Mouse (Mus musculus) ES-Bruce4 (cell line): Measurements from ENCODE around the gene Bdh1. TPM values are rescaled to one million over a fixed set of nuclear protein-coding genes. Genes with fewer than 3 reads are reported as not detected.

Experiments used
- H3K27ac ChIP-seq: 2 replicates; pipeline ENCODE4 v1.5.1; 2012; ENCODE audit warnings: low read length, inconsistent platforms; ENCODE audit not compliant: insufficient read depth
- H3K27me3 ChIP-seq: 2 replicates; pipeline ENCODE4 v1.6.1; 2012; ENCODE audit warnings: mild to moderate bottlenecking, low read length, inconsistent platforms; ENCODE audit not compliant: control insufficient read depth, poor library complexity, insufficient read depth, severe bottlenecking
- H3K36me3 ChIP-seq: 2 replicates; pipeline ENCODE4 v1.6.1; 2012; ENCODE audit warnings: inconsistent platforms, mild to moderate bottlenecking, low read length, moderate library complexity; ENCODE audit not compliant: control insufficient read depth, poor library complexity, insufficient read depth, severe bottlenecking
- H3K4me1 ChIP-seq: one replicate; pipeline ENCODE4 v1.8.1; 2011; ENCODE audit warnings: low read length; ENCODE audit not compliant: control insufficient read depth, insufficient read depth
- H3K4me3 ChIP-seq: 2 replicates; pipeline ENCODE4 v1.5.1; 2011; ENCODE audit warnings: low read depth, mild to moderate bottlenecking, low read length
- H3K9ac ChIP-seq: 2 replicates; pipeline ENCODE4 v1.6.1; 2012; ENCODE audit warnings: low read depth, mild to moderate bottlenecking, inconsistent platforms; ENCODE audit not compliant: poor library complexity, severe bottlenecking
- H3K9me3 ChIP-seq: replicated peaks from 2 replicates; pipeline ENCODE4 v1.6.1; 2012; ENCODE audit warnings: mild to moderate bottlenecking, low read length, inconsistent platforms; ENCODE audit not compliant: control insufficient read depth, poor library complexity, insufficient read depth, severe bottlenecking
- CTCF ChIP-seq: IDR thresholded peaks from one replicate; pipeline ENCODE4 v1.8.1; 2011; ENCODE audit warnings: low read depth, low read length
- EP300 ChIP-seq: IDR thresholded peaks from 2 replicates; pipeline ENCODE4 v1.6.1; 2011; ENCODE audit warnings: low read depth, low read length; ENCODE audit not compliant: insufficient read depth
- POLR2A ChIP-seq: IDR thresholded peaks from one replicate; pipeline ENCODE4 v1.8.1; 2011; ENCODE audit warnings: low read length; ENCODE audit not compliant: insufficient read depth
- polyA plus RNA-seq: library from polyadenylated mRNA; stranded (reverse); fragments of >200 nt; gene quantifications from 2 replicates; pipeline ENCODE4 v1.2.4, GENCODE M21; 2011; ENCODE audit warnings: low read depth; ENCODE audit not compliant: missing spikeins, insufficient read depth, insufficient read length

The Bdh1 gene
- polyA plus RNA-seq, 1 experiment, result 14.4 TPM

DNA sequence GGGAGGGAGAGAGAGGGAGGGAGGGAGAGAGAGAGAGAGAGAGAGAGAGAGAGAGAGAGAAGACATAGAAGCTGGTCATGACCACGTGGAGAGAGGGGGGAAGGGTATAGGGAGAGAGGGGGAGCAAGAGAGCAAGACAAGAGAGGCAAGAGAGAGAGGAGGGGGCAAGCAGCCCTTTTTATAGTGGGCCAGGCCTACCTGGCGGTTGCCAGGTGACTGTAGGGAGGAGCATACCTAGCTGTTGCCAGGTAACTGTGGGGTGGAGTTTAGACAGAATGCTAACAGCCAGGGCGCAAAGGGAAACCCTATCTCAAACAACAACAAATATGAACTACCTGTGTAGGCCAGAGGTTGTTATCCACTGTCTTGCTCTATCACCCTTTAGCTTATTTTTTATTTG, 8.3 kb upstream of the Bdh1 start:
- TF ChIP-seq POLR2A, result no peak
- TF ChIP-seq CTCF, result no peak
- no peak for TF ChIP-seq EP300
- H3K27me3 ChIP-seq, result no peaks in the 10 kb centered on the region
- peaks cover 4% of the 10 kb centered on the region for H3K4me1 ChIP-seq
- H3K4me3 ChIP-seq, result no peak overlapping the region
- H3K9ac ChIP-seq, result no peak overlapping the region
- no peaks in the 10 kb centered on the region for H3K36me3 ChIP-seq
- H3K27ac ChIP-seq, result no peak overlapping the region
- no peaks in the 10 kb centered on the region for H3K9me3 ChIP-seq

DNA sequence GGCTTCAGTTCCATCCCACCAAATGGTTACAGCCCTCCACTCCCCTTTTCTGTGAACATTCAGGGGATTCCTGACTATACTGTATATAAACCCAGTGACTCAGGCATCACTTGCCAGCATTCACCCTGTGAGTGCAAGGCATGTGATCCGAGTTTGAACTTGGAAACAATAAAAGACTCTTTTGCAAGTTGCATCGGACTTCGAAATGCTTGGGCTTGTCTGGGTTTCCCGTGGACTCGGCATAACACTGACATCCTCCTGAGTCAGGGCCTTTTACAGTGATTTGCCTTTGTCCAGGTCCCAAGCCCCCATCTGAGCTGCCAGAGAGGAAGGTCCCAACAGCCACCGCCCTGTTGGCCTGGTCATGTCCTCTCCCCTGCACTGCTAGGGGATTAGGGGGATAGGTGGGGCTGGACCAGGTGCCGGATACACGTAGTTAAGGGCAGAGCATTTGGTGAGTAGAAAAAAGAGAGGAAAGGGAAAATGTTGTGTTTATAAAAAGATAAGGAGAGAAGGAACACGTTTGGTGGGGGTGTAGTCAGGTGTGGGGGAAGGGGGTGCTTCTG, 6.1 kb upstream of the Bdh1 start:
- Histone ChIP-seq H3K9me3 (no peaks in the 10 kb centered on the region), H3K4me1 (peaks cover 3% of the 10 kb centered on the region), H3K4me3 (no peak overlapping the region), H3K27ac (no peak overlapping the region), H3K36me3 (no peaks in the 10 kb centered on the region), H3K27me3 (no peaks in the 10 kb centered on the region), H3K9ac (no peak overlapping the region)
- TF ChIP-seq EP300 (no peak), POLR2A (no peak), CTCF (no peak)

DNA sequence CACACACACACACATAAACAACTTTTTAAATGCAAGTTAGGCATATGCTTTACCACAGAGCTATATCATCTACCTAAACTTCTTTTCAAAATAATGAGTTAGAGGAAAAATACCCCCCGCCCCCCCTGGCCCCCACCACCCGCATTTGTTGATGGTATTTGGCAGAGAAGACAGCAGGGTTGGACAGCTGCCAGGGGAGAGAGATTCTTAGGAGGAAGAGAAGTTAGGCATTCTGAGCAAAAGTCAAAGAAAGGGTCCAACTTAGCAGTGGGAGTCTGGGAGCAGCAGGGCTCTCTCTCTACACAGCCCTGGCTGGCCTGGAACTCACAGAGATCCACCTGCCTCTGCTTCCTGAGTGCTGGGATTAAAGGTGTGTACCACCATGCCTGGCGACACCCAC, 3.4 kb upstream of the Bdh1 start:
- TF ChIP-seq CTCF, result no peak
- no peaks in the 10 kb centered on the region for H3K36me3 ChIP-seq

DNA sequence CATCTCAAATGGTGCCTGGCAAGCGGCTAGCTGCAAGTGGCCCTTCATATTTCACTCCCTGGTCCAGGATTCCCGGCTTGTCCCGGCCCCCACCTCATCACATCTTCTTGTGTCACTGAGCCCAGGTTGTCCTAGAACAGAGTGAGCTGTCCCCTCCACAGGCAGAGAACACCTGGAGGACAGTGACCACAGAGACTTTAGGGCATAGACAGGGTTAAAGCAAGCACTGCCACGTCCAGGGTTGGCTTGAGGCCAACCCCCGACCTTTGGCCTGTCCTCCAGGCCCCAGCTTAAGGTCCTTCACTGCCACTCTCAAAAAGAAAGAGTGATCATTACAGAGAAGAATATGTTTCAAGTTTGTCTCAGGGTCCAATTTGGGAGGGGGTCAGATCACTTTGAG, 2.6 kb upstream of the Bdh1 start:
- Histone ChIP-seq H3K9me3 (no peaks in the 10 kb centered on the region), H3K4me1 (peaks cover 2% of the 10 kb centered on the region), H3K27me3 (no peaks in the 10 kb centered on the region), H3K4me3 (no peak overlapping the region), H3K36me3 (no peaks in the 10 kb centered on the region), H3K27ac (no peak overlapping the region), H3K9ac (no peak overlapping the region)
- no peak for TF ChIP-seq POLR2A

More for the DNA sequence above, 3.4 kb upstream of the Bdh1 start:
- H3K27ac ChIP-seq, result no peak overlapping the region
- H3K9me3 ChIP-seq, result no peaks in the 10 kb centered on the region
- no peak overlapping the region for H3K4me3 ChIP-seq
- H3K27me3 ChIP-seq, result no peaks in the 10 kb centered on the region
- H3K4me1 ChIP-seq, result no peaks in the 10 kb centered on the region
- no peak overlapping the region for H3K9ac ChIP-seq

DNA sequence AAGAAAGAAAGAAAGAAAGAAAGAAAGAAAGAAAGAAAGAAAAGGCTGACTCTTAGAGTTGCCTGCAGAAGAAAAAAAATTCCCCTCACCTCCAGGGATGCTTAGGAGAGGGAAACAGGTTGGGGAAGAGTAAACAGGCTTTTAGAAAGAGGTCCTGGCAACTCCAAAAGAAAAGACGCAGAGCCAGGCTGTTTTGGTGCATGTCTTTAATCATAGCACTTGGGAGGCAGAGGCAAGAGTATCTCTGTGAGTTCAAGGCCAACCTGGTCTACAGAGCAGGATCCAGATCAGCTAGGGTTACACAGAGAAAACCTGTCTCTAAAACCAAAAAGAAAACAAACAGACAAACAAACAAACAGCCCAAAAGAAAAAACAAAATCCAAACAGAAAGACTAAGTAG, 642 bp downstream of the Bdh1 start:
- H3K27ac ChIP-seq, result no peak overlapping the region
- H3K4me3 ChIP-seq, result no peak overlapping the region
- no peaks in the 10 kb centered on the region for H3K9me3 ChIP-seq
- H3K4me1 ChIP-seq, result peaks cover 2% of the 10 kb centered on the region
- no peak overlapping the region for H3K9ac ChIP-seq
- H3K36me3 ChIP-seq, result no peaks in the 10 kb centered on the region
- no peak for TF ChIP-seq EP300
- TF ChIP-seq CTCF, result no peak
- no peak for TF ChIP-seq POLR2A
- H3K27me3 ChIP-seq, result no peaks in the 10 kb centered on the region

DNA sequence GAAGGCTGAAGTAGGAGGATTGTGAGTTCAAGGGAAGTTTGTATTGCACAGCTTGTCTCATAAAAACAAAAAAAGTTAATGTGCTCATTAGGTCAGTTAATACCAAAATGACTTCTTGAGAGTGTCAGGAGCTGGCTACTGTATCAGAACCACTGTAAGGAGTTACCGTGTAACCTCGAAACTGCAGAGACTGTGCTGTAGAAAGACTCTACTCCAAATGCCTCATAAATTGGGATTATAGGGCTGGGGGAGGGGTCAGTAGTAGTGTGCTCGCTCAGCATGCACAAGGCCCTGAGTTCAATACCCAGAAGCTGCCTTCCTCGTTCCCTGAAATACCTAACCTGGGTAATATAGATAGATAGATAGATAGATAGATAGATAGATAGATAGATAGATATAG, 1.3 kb downstream of the Bdh1 start:
- no peak overlapping the region for H3K27ac ChIP-seq
- H3K4me3 ChIP-seq, result no peak overlapping the region
- no peak overlapping the region for H3K9ac ChIP-seq
- H3K4me1 ChIP-seq, result peaks cover 2% of the 10 kb centered on the region
- H3K36me3 ChIP-seq, result no peaks in the 10 kb centered on the region
- TF ChIP-seq CTCF, result no peak
- TF ChIP-seq EP300, result no peak
- TF ChIP-seq POLR2A, result no peak
- H3K9me3 ChIP-seq, result no peaks in the 10 kb centered on the region
- no peaks in the 10 kb centered on the region for H3K27me3 ChIP-seq
